Mouse (Mus musculus): Measurements from ENCODE around the gene Zfp445.

The Zfp445 gene

GRCm38 (mm10) chr9:122836126-122836525, 29.7 kb downstream of the Zfp445 start:
- DNase-seq: no peak

GRCm38 (mm10) chr9:122829826-122830380, 35.9 kb downstream of the Zfp445 start:
- DNase-seq: no peak

- DNase-seq: no peak
Observed at GRCm38 (mm10) chr9:122826743-122827142, 39.1 kb downstream of the Zfp445 start.

- DNase-seq: no peak
Observed at GRCm38 (mm10) chr9:122823374-122824017, 42.3 kb downstream of the Zfp445 start.

- no peak for DNase-seq
Observed at GRCm38 (mm10) chr9:122815239-122815851, 50.5 kb downstream of the Zfp445 start.

- no peak for DNase-seq
Observed at GRCm38 (mm10) chr9:122814775-122815174, 51.0 kb downstream of the Zfp445 start.

GRCm38 (mm10) chr9:122812386-122812785, 53.4 kb downstream of the Zfp445 start:
- no peak for DNase-seq

- no peak for DNase-seq
Observed at GRCm38 (mm10) chr9:122810212-122810611, 55.6 kb downstream of the Zfp445 start.

GRCm38 (mm10) chr9:122807186-122807585, 58.6 kb downstream of the Zfp445 start:
- DNase-seq: no peak

- no peak for DNase-seq
Observed at GRCm38 (mm10) chr9:122805845-122806341, 59.9 kb downstream of the Zfp445 start.

- peak; percentile 93 for DNase-seq
Observed at GRCm38 (mm10) chr9:122805053-122805844, 60.6 kb downstream of the Zfp445 start, which contains the start of gene Tcaim. Tcaim (plus strand) TSS chr9:122805539.
